Mouse (Mus musculus) spleen, adult 2 months (tissue): Measurements from ENCODE around the gene Gm20661. TPM values are rescaled to one million over a fixed set of nuclear protein-coding genes. Genes with fewer than 3 reads are reported as not detected.

ENCODE experiments used
- DNase-seq, 2 experiments: peaks; one replicate each; pipeline versions ENCODE4 v3.0.0 to v3.0.0-alpha.2; 2012 to 2021; ENCODE audit warnings: low spot score in 2 of 2, low read depth in 1 of 2
- H3K27ac ChIP-seq: fragments of 200-500 bp; 2 replicates; pipeline ENCODE4 v1.5.1; 2012; ENCODE audit warnings: low read length, inconsistent platforms; ENCODE audit not compliant: insufficient read depth
- H3K27me3 ChIP-seq: fragments of 200-500 bp; 2 replicates; pipeline ENCODE4 v1.6.1; 2012; ENCODE audit warnings: mild to moderate bottlenecking, moderate library complexity, low read length, inconsistent platforms; ENCODE audit not compliant: control insufficient read depth, insufficient read depth
- H3K36me3 ChIP-seq: fragments of 200-500 bp; 2 replicates; pipeline ENCODE4 v1.6.1; 2012; ENCODE audit warnings: mild to moderate bottlenecking, low read length, inconsistent platforms; ENCODE audit not compliant: control insufficient read depth, insufficient read depth
- H3K4me1 ChIP-seq: fragments of 200-500 bp; 2 replicates; pipeline ENCODE4 v1.6.1; 2011; ENCODE audit warnings: inconsistent platforms; ENCODE audit not compliant: control insufficient read depth, insufficient read depth, insufficient read length
- H3K4me3 ChIP-seq: fragments of 200-500 bp; 2 replicates; pipeline ENCODE4 v1.5.1; 2011; ENCODE audit warnings: mild to moderate bottlenecking, inconsistent platforms; ENCODE audit not compliant: insufficient read depth, insufficient read length; ENCODE audit errors: extremely low read depth
- CTCF ChIP-seq: fragments of 200-500 bp; IDR thresholded peaks from 2 replicates; pipeline ENCODE4 v1.5.1; 2011; ENCODE audit warnings: mild to moderate bottlenecking, inconsistent platforms; ENCODE audit not compliant: insufficient read depth, insufficient read length, insufficient replicate concordance; ENCODE audit errors: extremely low read depth
- POLR2A ChIP-seq: fragments of 200-500 bp; IDR thresholded peaks from 2 replicates; pipeline ENCODE4 v1.6.1; 2011; ENCODE audit warnings: low read depth, low read length, inconsistent platforms
- WGBS: fragments of 180-500 bp; shearing (Covaris S2); methylation state at CpG from one replicate; pipeline ENCODE4 v1.1.7; 2018; 5-methylcytosine and 5-hydroxymethylcytosine counted together
- polyA plus RNA-seq: library from polyadenylated mRNA; depleted of rRNA; stranded (reverse); fragments of >200 nt; gene quantifications from 2 replicates; pipeline ENCODE4 v1.2.3, GENCODE M21; 2012

Gm20661 gene
- polyA plus RNA-seq, 1 experiment = 0.18 TPM

- Histone ChIP-seq H3K27ac (no peak overlapping the region), H3K27me3 (no peaks in the 10 kb centered on the region), H3K4me1 (peaks cover 26% of the 10 kb centered on the region), H3K36me3 (peaks cover 38% of the 10 kb centered on the region), H3K4me3 (no peak overlapping the region)
- TF ChIP-seq POLR2A = no peak
- WGBS = 94% methylated on average over 12 of the region's 12 CpGs
- DNase-seq = no peak
Observed at GRCm38 (mm10) chr9:107978815-107979214, 4.0 kb upstream of the Gm20661 start.

- Histone ChIP-seq H3K36me3 (peaks cover 38% of the 10 kb centered on the region), H3K27ac (peak overlapping the region; percentile 83), H3K4me1 (peaks cover 34% of the 10 kb centered on the region), H3K4me3 (no peak overlapping the region), H3K27me3 (no peaks in the 10 kb centered on the region)
- WGBS = 34% methylated on average over 7 of the region's 7 CpGs
- no peak for DNase-seq
- TF ChIP-seq POLR2A = no peak
- TF ChIP-seq CTCF = no peak
Observed at GRCm38 (mm10) chr9:107981684-107982605, 913 bp upstream of the Gm20661 start.

- peaks cover 34% of the 10 kb centered on the region for H3K4me1 ChIP-seq
- no peaks in the 10 kb centered on the region for H3K27me3 ChIP-seq
- DNase-seq = peak in 1 of 2 experiments; percentile 59
Observed at GRCm38 (mm10) chr9:107983421-107983890, 598 bp downstream of the Gm20661 start.

GRCm38 (mm10) chr9:107984052-107984753 is 1.3 kb downstream of the Gm20661 start:
- TF ChIP-seq POLR2A (no peak), CTCF (no peak)
- H3K4me1 ChIP-seq = peaks cover 34% of the 10 kb centered on the region
- no peaks in the 10 kb centered on the region for H3K27me3 ChIP-seq
- peak overlapping the region; percentile 79; the same call in 1 of the 2 replicates for H3K4me3 ChIP-seq
- peak overlapping the region; percentile 83 for H3K27ac ChIP-seq
- 32% methylated on average over 19 of the region's 19 CpGs for WGBS
- no peak for DNase-seq
- peaks cover 20% of the 10 kb centered on the region for H3K36me3 ChIP-seq

More at GRCm38 (mm10) chr9:107983421-107983890, 598 bp downstream of the Gm20661 start:
- no peak overlapping the region for H3K4me3 ChIP-seq
- TF ChIP-seq POLR2A = no peak
- TF ChIP-seq CTCF = no peak
- H3K36me3 ChIP-seq = peaks cover 27% of the 10 kb centered on the region
- WGBS = 16% methylated on average over 4 of the region's 4 CpGs
- H3K27ac ChIP-seq = peak overlapping the region; percentile 83

GRCm38 (mm10) chr9:107984754-107985055 is 1.8 kb downstream of the Gm20661 start:
- H3K4me1 ChIP-seq = peaks cover 34% of the 10 kb centered on the region
- 23% methylated on average over 9 of the region's 9 CpGs for WGBS
- peaks cover 15% of the 10 kb centered on the region for H3K36me3 ChIP-seq

GRCm38 (mm10) chr9:107985131-107986119 is 2.6 kb downstream of the Gm20661 start, which contains the start of gene Inka1:
TSS of gene Inka1 (minus strand) at chr9:107985879.
- peak; percentile 70 to 90 for DNase-seq
- peaks cover 34% of the 10 kb centered on the region for H3K4me1 ChIP-seq
- 1% methylated on average over 57 of the region's 58 CpGs for WGBS
- peak within 1 kb of the TSS; percentile 82 for H3K27ac ChIP-seq
- no peaks in the 10 kb centered on the region for H3K27me3 ChIP-seq
- H3K4me3 ChIP-seq = peak within 1 kb of the TSS; percentile 79
- peaks cover 12% of the 10 kb centered on the region for H3K36me3 ChIP-seq
- no peak for TF ChIP-seq CTCF
- peak; percentile 31 for TF ChIP-seq POLR2A

More at GRCm38 (mm10) chr9:107984754-107985055, 1.8 kb downstream of the Gm20661 start:
- no peak for DNase-seq
- TF ChIP-seq POLR2A (no peak), CTCF (no peak)
- no peaks in the 10 kb centered on the region for H3K27me3 ChIP-seq
- peak overlapping the region; percentile 82 for H3K27ac ChIP-seq
- peak overlapping the region; percentile 79; the same call in 1 of the 2 replicates for H3K4me3 ChIP-seq
